Mouse (Mus musculus) right cerebral cortex, adult 2 months (tissue): ENCODE data around the gene Capza3.

Source experiments
- DNase-seq, 2 experiments: peaks; one replicate each; pipeline ENCODE4 v3.0.0; 2021 to 2022; ENCODE audit warnings: low spot score in 2 of 2

Capza3 gene

GRCm38 (mm10) chr6:140040952-140041351, at the start of gene Capza3:
TSS of gene Capza3 (plus strand) at chr6:140041252.
- no peak for DNase-seq

- DNase-seq, result no peak
Measured at GRCm38 (mm10) chr6:140005181-140005580, 35.9 kb upstream of the Capza3 start.

GRCm38 (mm10) chr6:140024404-140024803, 16.6 kb upstream of the Capza3 start:
- no peak for DNase-seq

- DNase-seq, result no peak
Measured at GRCm38 (mm10) chr6:140041357-140041756, 305 bp downstream of the Capza3 start, which contains the start of gene Plcz1. TSS of gene Plcz1 (minus strand) at chr6:140041457.

GRCm38 (mm10) chr6:140051476-140051875, 10.4 kb downstream of the Capza3 start:
- no peak for DNase-seq

- DNase-seq, result peak; percentile 21 to 36
Measured at GRCm38 (mm10) chr6:140054271-140054928, 13.3 kb downstream of the Capza3 start.

- DNase-seq, result peak; percentile 15 to 21
Measured at GRCm38 (mm10) chr6:140069177-140069576, 28.1 kb downstream of the Capza3 start.

- DNase-seq, result no peak
Measured at GRCm38 (mm10) chr6:140080933-140081332, 39.9 kb downstream of the Capza3 start.

- no peak for DNase-seq
Measured at GRCm38 (mm10) chr6:140081739-140082138, 40.7 kb downstream of the Capza3 start.

- DNase-seq, result no peak
Measured at GRCm38 (mm10) chr6:140089855-140090254, 48.8 kb downstream of the Capza3 start.
